Mouse (Mus musculus): ENCODE results near the gene Il12rb2.

Gene Il12rb2

GRCm38 (mm10) chr6:67375982-67376391 lies at the start of gene Il12rb2:
Gene Il12rb2 (minus strand): TSS chr6:67376188.
- no peak for DNase-seq (ENCODE audit: extremely low read depth, low read depth, low spot score)

- DNase-seq (ENCODE audit: extremely low read depth, low read depth, low spot score): no peak
Measured at GRCm38 (mm10) chr6:67421761-67422160, 45.8 kb upstream of the Il12rb2 start.

- DNase-seq (ENCODE audit: extremely low read depth, low read depth, low spot score): no peak
Measured at GRCm38 (mm10) chr6:67416557-67416956, 40.6 kb upstream of the Il12rb2 start.

- no peak for DNase-seq (ENCODE audit: extremely low read depth, low read depth, low spot score)
Measured at GRCm38 (mm10) chr6:67415276-67415675, 39.3 kb upstream of the Il12rb2 start.

GRCm38 (mm10) chr6:67413378-67413777 lies 37.4 kb upstream of the Il12rb2 start:
- DNase-seq (ENCODE audit: extremely low read depth, low read depth, low spot score): no peak

GRCm38 (mm10) chr6:67405281-67405682 lies 29.3 kb upstream of the Il12rb2 start:
- no peak for DNase-seq (ENCODE audit: extremely low read depth, low read depth, low spot score)

GRCm38 (mm10) chr6:67399551-67399950 lies 23.6 kb upstream of the Il12rb2 start:
- no peak for DNase-seq (ENCODE audit: extremely low read depth, low read depth, low spot score)

GRCm38 (mm10) chr6:67365785-67366184 lies 10.2 kb downstream of the Il12rb2 start:
- DNase-seq (ENCODE audit: extremely low read depth, low read depth, low spot score): no peak

- no peak for DNase-seq (ENCODE audit: extremely low read depth, low read depth, low spot score)
Measured at GRCm38 (mm10) chr6:67348065-67348464, 27.9 kb downstream of the Il12rb2 start.

GRCm38 (mm10) chr6:67339494-67339893 lies 36.5 kb downstream of the Il12rb2 start:
- no peak for DNase-seq (ENCODE audit: extremely low read depth, low read depth, low spot score)

- DNase-seq (ENCODE audit: extremely low read depth, low read depth, low spot score): no peak
Measured at GRCm38 (mm10) chr6:67337943-67338342, 38.0 kb downstream of the Il12rb2 start.

GRCm38 (mm10) chr6:67323788-67324187 lies 52.2 kb downstream of the Il12rb2 start:
- DNase-seq (ENCODE audit: extremely low read depth, low read depth, low spot score): no peak

GRCm38 (mm10) chr6:67318451-67318850 lies 57.5 kb downstream of the Il12rb2 start:
- DNase-seq (ENCODE audit: extremely low read depth, low read depth, low spot score): no peak

- DNase-seq (ENCODE audit: extremely low read depth, low read depth, low spot score): no peak
Measured at GRCm38 (mm10) chr6:67317827-67318338, 58.1 kb downstream of the Il12rb2 start.

GRCm38 (mm10) chr6:67317068-67317467 lies 58.9 kb downstream of the Il12rb2 start:
- no peak for DNase-seq (ENCODE audit: extremely low read depth, low read depth, low spot score)

- no peak for DNase-seq (ENCODE audit: extremely low read depth, low read depth, low spot score)
Measured at GRCm38 (mm10) chr6:67314697-67315096, 61.3 kb downstream of the Il12rb2 start.

GRCm38 (mm10) chr6:67309752-67310151 lies 66.2 kb downstream of the Il12rb2 start:
- no peak for DNase-seq (ENCODE audit: extremely low read depth, low read depth, low spot score)

GRCm38 (mm10) chr6:67308994-67309393 lies 67.0 kb downstream of the Il12rb2 start:
- no peak for DNase-seq (ENCODE audit: extremely low read depth, low read depth, low spot score)

- DNase-seq (ENCODE audit: extremely low read depth, low read depth, low spot score): peak; percentile 66
Measured at GRCm38 (mm10) chr6:67303210-67303609, 72.8 kb downstream of the Il12rb2 start.

- no peak for DNase-seq (ENCODE audit: extremely low read depth, low read depth, low spot score)
Measured at GRCm38 (mm10) chr6:67302471-67302870, 73.5 kb downstream of the Il12rb2 start.

GRCm38 (mm10) chr6:67301230-67301629 lies 74.8 kb downstream of the Il12rb2 start:
- DNase-seq (ENCODE audit: extremely low read depth, low read depth, low spot score): no peak

GRCm38 (mm10) chr6:67300710-67301163 lies 75.3 kb downstream of the Il12rb2 start:
- peak; percentile 70 for DNase-seq (ENCODE audit: extremely low read depth, low read depth, low spot score)

- no peak for DNase-seq (ENCODE audit: extremely low read depth, low read depth, low spot score)
Measured at GRCm38 (mm10) chr6:67300300-67300699, 75.7 kb downstream of the Il12rb2 start.

Data from fat pad, adult 2 months (tissue).